Mouse (Mus musculus) limb, embryonic 11.5 days (tissue): ENCODE results near the gene Med13l. TPM values are rescaled to one million over a fixed set of nuclear protein-coding genes. Genes with fewer than 3 reads are reported as not detected.
A peak's percentile ranks its signal among the peaks of the same experiment; 100 is the strongest.

Experiments
- ATAC-seq: fragments of 200-750 bp; cut with Nextera tagmentation; 2 replicates; pipeline ENCODE4 v1.8.0; 2017; ENCODE audit warnings: low read depth; ENCODE audit not compliant: insufficient number of reproducible peaks, low FRiP score, low TSS enrichment
- DNase-seq: peaks from one replicate; pipeline ENCODE4 v3.0.0-alpha.2; 2015; ENCODE audit warnings: low spot score
- H3K27ac ChIP-seq: fragments of 300-500 bp; sonication (generic); replicated peaks from 2 replicates; pipeline ENCODE4 v1.5.1; 2014; ENCODE audit warnings: low read depth, mild to moderate bottlenecking, low read length
- H3K27me3 ChIP-seq: fragments of 300-500 bp; sonication (generic); 2 replicates; pipeline ENCODE4 v1.6.1; 2014; ENCODE audit warnings: mild to moderate bottlenecking, low read length, mixed read lengths; ENCODE audit not compliant: control insufficient read depth, insufficient read depth
- H3K36me3 ChIP-seq: fragments of 300-500 bp; sonication (generic); 2 replicates; pipeline ENCODE4 v1.6.1; 2014; ENCODE audit warnings: mild to moderate bottlenecking, low read length, moderate library complexity, mixed read lengths; ENCODE audit not compliant: control insufficient read depth, insufficient read depth
- H3K4me1 ChIP-seq: fragments of 300-500 bp; sonication (generic); 2 replicates; pipeline ENCODE4 v1.6.1; 2014; ENCODE audit warnings: low read length, mixed read lengths; ENCODE audit not compliant: control insufficient read depth, insufficient read depth
- H3K4me2 ChIP-seq: fragments of 300-500 bp; sonication (generic); 2 replicates; pipeline ENCODE4 v1.6.1; 2014; ENCODE audit warnings: low read depth, mild to moderate bottlenecking, moderate library complexity; ENCODE audit not compliant: severe bottlenecking
- H3K4me3 ChIP-seq: fragments of 300-500 bp; sonication (generic); 2 replicates; pipeline ENCODE4 v1.5.1; 2014; ENCODE audit warnings: low read depth, low read length
- H3K9ac ChIP-seq: fragments of 300-500 bp; sonication (generic); 2 replicates; pipeline ENCODE4 v1.6.1; 2014; ENCODE audit warnings: mild to moderate bottlenecking, low read length
- H3K9me3 ChIP-seq: fragments of 300-500 bp; sonication (generic); 2 replicates; pipeline ENCODE4 v1.6.1; 2016; ENCODE audit warnings: low read length; ENCODE audit not compliant: control insufficient read depth
- WGBS: fragments of 180-500 bp; shearing (Covaris S2); extraction: QIAGEN DNeasy Blood & Tissue Kit; methylation state at CpG from one replicate; pipeline ENCODE4 v1.1.7; 2014; 5-methylcytosine and 5-hydroxymethylcytosine counted together
- polyA plus RNA-seq: library from polyadenylated mRNA; unstranded; fragments of >200 nt; fragmentation: Nextera tagmentation; extraction: Ambion mirVana; gene quantifications from 2 replicates; pipeline ENCODE4 v1.2.1, GENCODE M21; 2014

Gene Med13l
- polyA plus RNA-seq, 1 experiment from 2014 or later: 15.1 TPM

GRCm38 (mm10) chr5:118574236-118574635, 13.8 kb downstream of the Med13l start:
- Histone ChIP-seq H3K9ac (no peak overlapping the region), H3K9me3 (no peaks in the 10 kb centered on the region), H3K27me3 (no peaks in the 10 kb centered on the region), H3K4me1 (peaks cover 38% of the 10 kb centered on the region), H3K4me2 (no peak overlapping the region), H3K27ac (no peak overlapping the region), H3K36me3 (no peaks in the 10 kb centered on the region), H3K4me3 (no peak overlapping the region)
- DNase-seq (peak; percentile 49), ATAC-seq (no peak)
- 16% methylated on average over 3 of the region's 3 CpGs for WGBS

- Histone ChIP-seq H3K36me3 (no peaks in the 10 kb centered on the region), H3K4me2 (no peak overlapping the region), H3K9me3 (no peaks in the 10 kb centered on the region), H3K4me3 (no peak overlapping the region), H3K9ac (0 out of 2 replicates have a peak overlapping the region, but pooled peaks have one; percentile 40), H3K27me3 (no peaks in the 10 kb centered on the region), H3K27ac (no peak overlapping the region), H3K4me1 (peaks cover 37% of the 10 kb centered on the region)
- WGBS: 74% methylated on average over 7 of the region's 7 CpGs
- DNase-seq: no peak
- ATAC-seq: no peak
Measured at GRCm38 (mm10) chr5:118574997-118575396, 14.5 kb downstream of the Med13l start.

GRCm38 (mm10) chr5:118575909-118576308, 15.4 kb downstream of the Med13l start:
- H3K4me1 ChIP-seq: peaks cover 32% of the 10 kb centered on the region
- no peak overlapping the region for H3K9ac ChIP-seq
- no peak for ATAC-seq
- no peak overlapping the region for H3K4me2 ChIP-seq
- H3K36me3 ChIP-seq: no peaks in the 10 kb centered on the region
- no peak for DNase-seq
- H3K27ac ChIP-seq: no peak overlapping the region
- no peak overlapping the region for H3K4me3 ChIP-seq
- no peaks in the 10 kb centered on the region for H3K27me3 ChIP-seq
- WGBS: 65% methylated on average over 6 of the region's 6 CpGs
- no peaks in the 10 kb centered on the region for H3K9me3 ChIP-seq

- no peaks in the 10 kb centered on the region for H3K36me3 ChIP-seq
- no peak overlapping the region for H3K27ac ChIP-seq
- no peaks in the 10 kb centered on the region for H3K9me3 ChIP-seq
- ATAC-seq: no peak
- peaks cover 29% of the 10 kb centered on the region for H3K4me1 ChIP-seq
- 84% methylated on average over 3 of the region's 3 CpGs for WGBS
- DNase-seq: no peak
- H3K9ac ChIP-seq: no peak overlapping the region
- H3K27me3 ChIP-seq: no peaks in the 10 kb centered on the region
- H3K4me3 ChIP-seq: no peak overlapping the region
- H3K4me2 ChIP-seq: no peak overlapping the region
Measured at GRCm38 (mm10) chr5:118576731-118577130, 16.3 kb downstream of the Med13l start.

- Histone ChIP-seq H3K36me3 (no peaks in the 10 kb centered on the region), H3K4me3 (no peak overlapping the region), H3K27me3 (no peaks in the 10 kb centered on the region), H3K4me1 (peaks cover 13% of the 10 kb centered on the region), H3K4me2 (no peak overlapping the region), H3K9ac (no peak overlapping the region), H3K27ac (no peak overlapping the region), H3K9me3 (no peaks in the 10 kb centered on the region)
- 64% methylated on average over 4 of the region's 4 CpGs for WGBS
- no peak for DNase-seq
- ATAC-seq: no peak
Measured at GRCm38 (mm10) chr5:118585355-118585754, 24.9 kb downstream of the Med13l start.

- WGBS: 46% methylated on average over 6 of the region's 6 CpGs
- Histone ChIP-seq H3K27ac (no peak overlapping the region), H3K4me2 (no peak overlapping the region), H3K36me3 (no peaks in the 10 kb centered on the region), H3K4me3 (no peak overlapping the region), H3K4me1 (peaks cover 21% of the 10 kb centered on the region), H3K27me3 (no peaks in the 10 kb centered on the region), H3K9me3 (no peaks in the 10 kb centered on the region), H3K9ac (no peak overlapping the region)
- ATAC-seq (no peak), DNase-seq (no peak)
Measured at GRCm38 (mm10) chr5:118586560-118586959, 26.1 kb downstream of the Med13l start.

GRCm38 (mm10) chr5:118588381-118588925, 28.0 kb downstream of the Med13l start:
- no peaks in the 10 kb centered on the region for H3K36me3 ChIP-seq
- H3K27me3 ChIP-seq: no peaks in the 10 kb centered on the region
- ATAC-seq (no peak), DNase-seq (no peak)
- H3K4me1 ChIP-seq: peaks cover 28% of the 10 kb centered on the region
- WGBS: 76% methylated on average over 6 of the region's 6 CpGs
- H3K9ac ChIP-seq: no peak overlapping the region
- H3K27ac ChIP-seq: no peak overlapping the region
- peak overlapping the region; percentile 2; the same call in 1 of the 2 replicates for H3K4me2 ChIP-seq
- no peaks in the 10 kb centered on the region for H3K9me3 ChIP-seq
- no peak overlapping the region for H3K4me3 ChIP-seq

GRCm38 (mm10) chr5:118589186-118589892, 28.9 kb downstream of the Med13l start:
- DNase-seq: no peak
- no peak overlapping the region for H3K9ac ChIP-seq
- no peaks in the 10 kb centered on the region for H3K9me3 ChIP-seq
- H3K27me3 ChIP-seq: no peaks in the 10 kb centered on the region
- no peak for ATAC-seq
- peak overlapping the region; percentile 2; the same call in 1 of the 2 replicates for H3K4me2 ChIP-seq
- no peak overlapping the region for H3K27ac ChIP-seq
- no peaks in the 10 kb centered on the region for H3K36me3 ChIP-seq
- no peak overlapping the region for H3K4me3 ChIP-seq
- H3K4me1 ChIP-seq: peaks cover 28% of the 10 kb centered on the region
- WGBS: 81% methylated on average over 11 of the region's 11 CpGs
